Mouse (Mus musculus) testis, adult 2 months (tissue): Measurements from ENCODE around the gene Col6a4. TPM values are rescaled to one million over a fixed set of nuclear protein-coding genes. Genes with fewer than 3 reads are reported as not detected.

Experiments
- H3K27ac ChIP-seq: fragments of 200-500 bp; 2 replicates; pipeline ENCODE4 v1.5.1; 2012; ENCODE audit warnings: low read depth, low read length; ENCODE audit not compliant: control insufficient read depth, insufficient read depth
- H3K27me3 ChIP-seq: fragments of 200-500 bp; 2 replicates; pipeline ENCODE4 v1.6.1; 2012; ENCODE audit warnings: mild to moderate bottlenecking, low read length, moderate library complexity; ENCODE audit not compliant: control insufficient read depth, insufficient read depth
- H3K36me3 ChIP-seq: fragments of 200-500 bp; 2 replicates; pipeline ENCODE4 v1.6.1; 2012; ENCODE audit warnings: mild to moderate bottlenecking, low read length; ENCODE audit not compliant: control insufficient read depth, insufficient read depth
- H3K4me1 ChIP-seq: fragments of 200-500 bp; 2 replicates; pipeline ENCODE4 v1.6.1; 2012; ENCODE audit warnings: low read length; ENCODE audit not compliant: control insufficient read depth, insufficient read depth
- H3K4me3 ChIP-seq: fragments of 200-500 bp; 2 replicates; pipeline ENCODE4 v1.5.1; 2012; ENCODE audit warnings: low read depth, mild to moderate bottlenecking, low read length, moderate library complexity, mixed read lengths; ENCODE audit not compliant: control insufficient read depth
- CTCF ChIP-seq: fragments of 200-500 bp; IDR thresholded peaks from 2 replicates; pipeline ENCODE4 v1.5.1; 2012; ENCODE audit warnings: low read depth, mild to moderate bottlenecking, inconsistent platforms, low read length, moderate library complexity; ENCODE audit not compliant: control insufficient read depth, insufficient read depth, insufficient replicate concordance
- POLR2A ChIP-seq: fragments of 200-500 bp; IDR thresholded peaks from 2 replicates; pipeline ENCODE4 v1.6.1; 2012; ENCODE audit warnings: low read depth, mild to moderate bottlenecking, inconsistent platforms, low read length, moderate library complexity; ENCODE audit not compliant: control insufficient read depth
- polyA plus RNA-seq: library from polyadenylated mRNA; depleted of rRNA; stranded (reverse); fragments of >200 nt; gene quantifications from 2 replicates; pipeline ENCODE4 v1.2.3, GENCODE M21; 2012

The Col6a4 gene
- polyA plus RNA-seq, 1 experiment, result 17.3 TPM

- peak overlapping the region; percentile 85 for H3K4me3 ChIP-seq
These were observed 83.4 kb downstream of the Col6a4 start for GRCm38 (mm10) chr9:106013139-106013538.

DNA sequence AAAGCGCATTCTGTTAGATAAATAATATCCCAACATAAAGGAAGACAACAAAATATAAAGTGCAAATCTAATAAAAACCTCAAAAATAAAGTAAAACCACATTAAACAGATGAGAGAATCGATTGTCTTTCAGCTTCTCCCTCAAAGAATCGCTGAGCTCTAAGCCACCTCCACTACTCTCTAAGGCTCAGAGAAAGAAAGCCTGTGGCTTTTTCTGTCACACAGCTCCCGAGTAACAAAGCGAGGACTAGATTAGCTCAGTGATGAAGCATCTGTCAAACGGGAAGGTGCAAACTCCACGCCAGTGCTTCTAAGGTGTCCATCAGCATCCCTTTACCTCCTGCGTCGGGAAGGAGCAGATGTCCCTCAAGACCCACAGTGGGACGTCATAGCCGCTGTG, 98.6 kb downstream of the Col6a4 start:
- Histone ChIP-seq H3K4me1 (peaks cover 3% of the 10 kb centered on the region), H3K4me3 (no peak overlapping the region), H3K27ac (no peak overlapping the region), H3K36me3 (no peaks in the 10 kb centered on the region), H3K27me3 (no peaks in the 10 kb centered on the region)
- TF ChIP-seq CTCF, result no peak
- TF ChIP-seq POLR2A, result no peak

More at GRCm38 (mm10) chr9:106013139-106013538, 83.4 kb downstream of the Col6a4 start:
- H3K27ac ChIP-seq, result peak overlapping the region; percentile 61
- peaks cover 3% of the 10 kb centered on the region; the same call in 1 of the 2 replicates for H3K4me1 ChIP-seq
- TF ChIP-seq CTCF, result no peak
- 0 out of 2 replicates have a peak, but pooled peaks have one; percentile 61 for TF ChIP-seq POLR2A
- no peaks in the 10 kb centered on the region for H3K27me3 ChIP-seq
- no peaks in the 10 kb centered on the region for H3K36me3 ChIP-seq

DNA sequence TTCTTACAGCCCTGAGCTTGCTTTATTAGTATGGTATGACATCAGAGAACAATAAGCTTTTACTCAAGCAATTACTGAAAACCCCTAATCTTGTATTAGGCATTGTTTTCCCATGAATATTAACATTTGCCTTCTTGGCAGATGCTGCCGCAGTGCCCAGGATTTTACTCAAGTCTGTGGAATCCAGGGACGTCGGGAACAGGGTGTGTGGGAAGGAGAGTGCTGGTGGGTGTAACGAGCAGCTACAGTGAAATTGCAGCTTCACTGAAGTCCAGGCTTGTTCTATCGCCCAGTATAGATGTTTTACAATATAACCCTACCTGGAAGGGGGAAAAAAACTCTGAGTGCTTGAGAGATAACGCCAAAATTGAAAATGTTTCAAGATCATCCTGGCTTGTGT, 104.2 kb downstream of the Col6a4 start:
- no peaks in the 10 kb centered on the region for H3K4me1 ChIP-seq
- TF ChIP-seq CTCF, result no peak
- no peak for TF ChIP-seq POLR2A
- no peak overlapping the region for H3K4me3 ChIP-seq

GRCm38 (mm10) chr9:105990099-105990498, 106.5 kb downstream of the Col6a4 start:
- no peak overlapping the region for H3K27ac ChIP-seq
- H3K36me3 ChIP-seq, result no peaks in the 10 kb centered on the region
- H3K4me1 ChIP-seq, result no peaks in the 10 kb centered on the region
- no peaks in the 10 kb centered on the region for H3K27me3 ChIP-seq
- no peak for TF ChIP-seq CTCF
- no peak for TF ChIP-seq POLR2A
- H3K4me3 ChIP-seq, result no peak overlapping the region

More for the DNA sequence above, 104.2 kb downstream of the Col6a4 start:
- no peaks in the 10 kb centered on the region for H3K36me3 ChIP-seq
- no peak overlapping the region for H3K27ac ChIP-seq
- H3K27me3 ChIP-seq, result no peaks in the 10 kb centered on the region

DNA sequence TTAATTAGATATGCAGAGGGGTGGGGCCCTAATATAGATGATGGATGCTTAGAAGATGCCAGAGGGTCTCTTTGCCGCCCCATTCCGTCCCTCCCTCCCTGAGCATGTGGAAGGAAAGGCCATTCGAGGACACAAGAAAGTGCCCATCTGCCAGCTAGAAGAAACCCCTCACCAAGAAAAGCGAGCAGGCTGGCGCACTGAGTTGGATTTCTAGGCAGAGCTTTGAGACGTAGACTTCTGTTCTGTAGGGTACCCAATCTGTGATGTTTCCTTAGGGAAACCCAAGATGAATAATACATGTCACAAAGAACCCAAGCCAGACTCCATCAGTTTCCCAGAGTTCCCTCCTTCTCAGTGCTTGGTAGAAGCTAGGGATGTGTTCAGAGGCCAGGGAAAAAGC, 107.1 kb downstream of the Col6a4 start:
- Histone ChIP-seq H3K27ac (no peak overlapping the region), H3K36me3 (no peaks in the 10 kb centered on the region), H3K27me3 (no peaks in the 10 kb centered on the region), H3K4me1 (no peaks in the 10 kb centered on the region), H3K4me3 (no peak overlapping the region)
- TF ChIP-seq CTCF (no peak), POLR2A (no peak)

DNA sequence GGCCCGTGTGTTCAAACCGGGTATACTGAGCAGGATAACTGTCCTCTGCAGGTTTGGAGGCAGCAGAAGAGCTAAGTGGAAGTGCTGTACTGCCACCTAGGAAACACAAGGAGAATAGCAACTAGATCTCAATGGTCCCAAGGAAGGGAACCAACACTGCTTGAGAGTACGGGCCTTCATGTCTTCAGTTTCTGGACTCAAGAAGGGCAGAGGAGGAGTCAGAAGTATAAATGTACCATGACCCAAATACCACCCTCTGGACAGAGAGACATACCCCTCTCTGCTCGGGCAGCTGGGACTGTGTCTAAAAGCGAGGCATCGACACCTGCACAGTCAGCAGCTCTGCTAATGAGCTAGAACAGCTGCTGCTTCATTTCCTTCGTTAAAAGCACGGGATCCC, 108.5 kb downstream of the Col6a4 start:
- Histone ChIP-seq H3K36me3 (no peaks in the 10 kb centered on the region), H3K27me3 (no peaks in the 10 kb centered on the region), H3K27ac (no peak overlapping the region), H3K4me1 (no peaks in the 10 kb centered on the region), H3K4me3 (no peak overlapping the region)
- TF ChIP-seq CTCF (no peak), POLR2A (no peak)

DNA sequence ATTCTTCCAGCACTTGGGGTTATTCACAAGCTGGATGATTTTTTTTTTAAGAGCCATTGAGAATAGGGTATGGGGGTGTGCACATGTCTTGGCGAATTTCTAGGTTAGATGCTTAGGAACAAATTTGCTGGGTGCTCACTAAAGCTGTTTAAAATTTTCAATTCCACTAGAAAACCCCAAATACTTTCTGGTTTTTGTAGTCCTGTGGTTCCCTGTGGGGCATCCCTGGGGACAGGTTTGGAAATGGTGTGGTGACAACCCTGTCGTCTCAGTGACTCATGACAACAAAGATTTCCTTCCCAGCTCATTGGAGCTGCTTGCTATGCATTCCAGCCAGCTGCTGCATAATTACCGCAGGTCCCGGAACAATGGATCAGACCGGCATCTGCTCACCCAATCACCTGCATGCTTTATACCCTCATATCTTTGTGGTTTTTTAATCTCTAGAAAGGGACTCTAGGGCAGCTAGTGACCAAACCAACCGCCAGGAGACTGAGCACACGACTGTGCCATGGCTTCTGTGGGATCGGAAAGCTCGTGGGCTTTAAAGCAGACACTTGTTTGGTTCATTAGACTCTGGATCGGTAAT, 111.6 kb downstream of the Col6a4 start:
- TF ChIP-seq POLR2A, result no peak
- TF ChIP-seq CTCF, result no peak

DNA sequence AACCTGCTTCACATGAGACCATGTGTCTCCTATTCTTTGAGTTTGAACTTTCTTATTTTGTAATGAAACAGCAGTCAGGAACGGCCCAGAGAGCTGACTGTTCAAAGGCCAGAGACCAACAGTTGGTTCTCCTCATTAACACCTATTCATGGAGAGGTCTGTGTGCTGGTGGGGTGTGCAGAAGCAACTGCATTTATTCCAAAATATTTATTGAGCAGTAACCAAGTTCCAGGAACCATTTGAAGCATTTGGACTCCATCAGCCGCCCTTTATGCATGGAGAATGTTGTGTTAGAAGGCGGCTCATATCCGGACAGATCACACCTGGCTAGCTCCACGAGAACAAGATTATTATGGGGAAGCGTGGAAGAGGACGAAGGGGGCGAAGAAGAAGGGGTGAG, 118.1 kb downstream of the Col6a4 start:
- TF ChIP-seq POLR2A (no peak), CTCF (no peak)
- no peaks in the 10 kb centered on the region; the same call in 1 of the 2 replicates for H3K4me1 ChIP-seq
- H3K27me3 ChIP-seq, result no peaks in the 10 kb centered on the region
- H3K36me3 ChIP-seq, result no peaks in the 10 kb centered on the region
- H3K4me3 ChIP-seq, result no peak overlapping the region
- H3K27ac ChIP-seq, result no peak overlapping the region

More for the DNA sequence above, 111.6 kb downstream of the Col6a4 start:
- Histone ChIP-seq H3K27me3 (no peaks in the 10 kb centered on the region), H3K36me3 (no peaks in the 10 kb centered on the region), H3K4me3 (no peak overlapping the region), H3K4me1 (no peaks in the 10 kb centered on the region), H3K27ac (no peak overlapping the region)

DNA sequence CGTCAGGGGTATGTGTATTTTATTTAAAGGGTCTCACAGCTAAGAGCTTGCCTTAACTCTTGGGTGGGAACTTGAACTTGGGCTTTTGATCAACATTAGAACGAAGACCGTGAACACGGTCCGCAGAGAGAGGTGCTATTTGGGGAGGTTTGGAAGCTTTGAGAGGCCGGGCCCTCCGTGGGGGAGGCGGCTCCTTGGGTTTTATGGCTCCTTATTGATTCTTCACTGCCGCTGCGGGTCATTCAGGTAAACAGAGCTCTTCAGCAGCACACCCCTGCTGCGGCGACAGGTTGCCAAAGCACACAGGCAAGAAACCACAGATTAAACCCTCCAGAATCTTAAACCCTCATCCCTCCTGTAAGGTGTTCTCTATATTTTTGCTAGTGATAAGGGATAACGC, 119.7 kb downstream of the Col6a4 start:
- Histone ChIP-seq H3K4me1 (no peaks in the 10 kb centered on the region; the same call in 1 of the 2 replicates), H3K4me3 (no peak overlapping the region), H3K27ac (no peak overlapping the region), H3K27me3 (no peaks in the 10 kb centered on the region), H3K36me3 (no peaks in the 10 kb centered on the region)
- TF ChIP-seq CTCF (no peak), POLR2A (no peak)
